Mouse (Mus musculus) gastrocnemius, postnatal 36 days (tissue): ENCODE results near the gene Ccna1. TPM values are rescaled to one million over a fixed set of nuclear protein-coding genes. Genes with fewer than 3 reads are reported as not detected.

Experiments
- DNase-seq, 2 experiments: peaks; one replicate each; pipeline ENCODE4 v3.0.0; 2022
- intact Hi-C: fragments of 180-260 bp; cut with DNase I; formaldehyde crosslinking; loops from one replicate; pipeline ENCODE4 v1.15.1; 2025
- total RNA-seq, 2 experiments: library from RNA; stranded (reverse); gene quantifications; 2 replicates each; pipeline ENCODE4 v1.2.3; 2021

The Ccna1 gene
- total RNA-seq, 2 experiments from 2014 or later = not detected

- intact Hi-C loops = loop anchor here (10.0 kb wide), 1 partner anchor 263 kb away; the partner anchor contains the start of gene Rfxap
- no peak for DNase-seq
These were observed 12.6 kb upstream of the Ccna1 start for GRCm38 (mm10) chr3:55067791-55068434.

DNA sequence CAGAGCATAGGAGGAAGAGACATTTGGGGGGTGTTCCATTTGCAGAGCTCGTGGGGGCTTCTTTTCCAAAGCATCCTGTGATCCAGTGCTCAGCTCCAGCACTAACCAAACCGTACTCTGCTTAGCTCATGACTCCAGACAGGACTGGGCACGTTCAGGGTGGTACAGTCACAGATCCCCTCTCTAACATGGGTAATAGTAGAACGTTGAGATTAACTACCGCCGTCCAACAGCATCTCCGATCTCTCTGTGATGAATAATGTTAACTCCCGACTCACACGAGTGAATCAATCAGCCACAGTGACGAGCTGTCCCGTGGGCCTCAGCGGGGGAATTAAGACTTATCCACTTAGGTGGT, 11.3 kb upstream of the Ccna1 start:
- intact Hi-C loops = loop anchor here (10.0 kb wide), 1 partner anchor 262 kb away; the partner anchor contains the start of gene Rfxap
- no peak for DNase-seq

- DNase-seq = no peak
- intact Hi-C loops = loop anchor here (10.0 kb wide), 1 partner anchor 261 kb away; the partner anchor contains the start of gene Rfxap
These were observed 10.7 kb upstream of the Ccna1 start for GRCm38 (mm10) chr3:55065738-55066665.

DNA sequence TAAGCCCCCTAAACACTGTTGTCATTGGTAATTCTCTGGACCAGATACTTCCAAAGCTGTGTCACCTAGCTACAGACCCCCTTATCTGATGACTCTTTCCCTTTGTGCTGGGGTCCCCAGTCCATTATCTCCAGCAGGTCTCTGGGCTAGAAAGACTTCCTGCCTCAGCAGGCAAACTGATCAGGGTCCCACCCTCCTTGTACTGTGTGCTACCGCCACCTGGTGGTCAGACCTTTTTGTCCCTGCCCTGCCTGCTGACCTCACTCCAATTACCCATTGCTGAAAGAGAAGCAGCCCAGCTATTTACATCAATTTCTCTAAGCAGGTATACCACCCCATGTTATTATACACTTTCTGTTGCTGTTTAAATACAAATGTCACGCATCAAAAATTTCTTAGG, 9.1 kb upstream of the Ccna1 start:
- intact Hi-C loops = loop anchor here (10.0 kb wide), 1 partner anchor 260 kb away; the partner anchor contains the start of gene Rfxap
- DNase-seq = peak; percentile 49 to 52

DNA sequence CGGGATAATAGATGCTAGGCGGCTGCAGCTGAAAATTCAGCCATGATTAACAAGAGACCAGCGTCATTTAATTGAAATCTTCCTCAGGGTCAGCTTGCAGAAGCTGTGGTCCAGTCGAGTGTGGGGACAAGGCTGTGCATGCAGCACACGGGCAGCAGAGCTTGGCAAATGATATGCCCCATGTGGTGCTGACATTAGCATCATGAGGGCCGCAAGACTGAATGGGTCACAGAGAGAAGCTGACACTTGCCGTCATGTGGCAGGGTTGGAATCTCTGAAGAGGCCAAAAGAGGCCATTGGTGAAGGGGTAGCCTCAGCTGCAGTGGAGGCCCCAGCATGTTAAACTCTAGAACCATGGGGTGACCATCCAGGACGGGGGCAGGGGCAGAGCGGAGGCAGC, 7.4 kb upstream of the Ccna1 start:
- intact Hi-C loops = loop anchor here (10.0 kb wide), 1 partner anchor 258 kb away; the partner anchor contains the start of gene Rfxap
- no peak for DNase-seq

DNA sequence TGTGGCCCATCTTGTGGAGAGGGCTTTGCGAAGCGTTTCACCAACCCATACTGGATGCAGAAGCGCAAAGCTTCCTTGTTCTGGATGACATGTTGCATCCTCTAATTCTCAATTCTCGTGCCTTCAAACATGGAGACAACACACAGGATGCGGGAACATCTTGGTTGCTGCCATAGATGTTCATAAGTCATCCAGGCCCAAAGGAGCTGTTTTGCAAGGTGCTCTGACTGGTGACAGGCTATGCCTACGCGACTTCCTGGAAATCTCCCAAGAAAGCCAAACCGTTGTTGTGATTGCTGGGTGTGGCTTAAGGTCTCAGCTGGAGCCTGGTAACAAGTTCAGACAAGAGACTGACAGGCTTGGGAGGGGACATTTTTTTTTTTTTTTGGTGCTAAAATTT, 1.1 kb upstream of the Ccna1 start:
- intact Hi-C loops = no loop called here
- DNase-seq = no peak

- intact Hi-C loops = no loop called here
- DNase-seq = no peak
These were observed 433 bp upstream of the Ccna1 start for GRCm38 (mm10) chr3:55055747-55056120.

DNA sequence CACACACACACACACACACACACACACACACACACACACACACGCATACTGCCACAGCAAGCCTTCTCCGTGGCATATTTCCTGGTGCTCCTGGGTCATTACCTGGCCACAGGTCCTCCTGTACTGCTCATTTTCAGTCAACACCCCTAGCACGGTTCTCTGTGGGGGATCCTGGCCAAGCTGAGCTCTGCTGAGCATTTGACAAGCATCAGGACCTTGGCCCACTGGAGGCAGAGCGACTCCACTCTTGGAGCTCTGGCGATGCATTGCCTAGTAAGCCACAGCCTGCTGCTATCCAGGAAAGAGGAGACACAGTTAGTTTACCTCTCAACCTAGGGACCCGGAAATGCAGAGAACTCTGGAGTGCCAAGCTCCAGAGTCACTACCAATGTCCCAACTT, 1.1 kb downstream of the Ccna1 start:
- no peak for DNase-seq
- intact Hi-C loops = no loop called here

DNA sequence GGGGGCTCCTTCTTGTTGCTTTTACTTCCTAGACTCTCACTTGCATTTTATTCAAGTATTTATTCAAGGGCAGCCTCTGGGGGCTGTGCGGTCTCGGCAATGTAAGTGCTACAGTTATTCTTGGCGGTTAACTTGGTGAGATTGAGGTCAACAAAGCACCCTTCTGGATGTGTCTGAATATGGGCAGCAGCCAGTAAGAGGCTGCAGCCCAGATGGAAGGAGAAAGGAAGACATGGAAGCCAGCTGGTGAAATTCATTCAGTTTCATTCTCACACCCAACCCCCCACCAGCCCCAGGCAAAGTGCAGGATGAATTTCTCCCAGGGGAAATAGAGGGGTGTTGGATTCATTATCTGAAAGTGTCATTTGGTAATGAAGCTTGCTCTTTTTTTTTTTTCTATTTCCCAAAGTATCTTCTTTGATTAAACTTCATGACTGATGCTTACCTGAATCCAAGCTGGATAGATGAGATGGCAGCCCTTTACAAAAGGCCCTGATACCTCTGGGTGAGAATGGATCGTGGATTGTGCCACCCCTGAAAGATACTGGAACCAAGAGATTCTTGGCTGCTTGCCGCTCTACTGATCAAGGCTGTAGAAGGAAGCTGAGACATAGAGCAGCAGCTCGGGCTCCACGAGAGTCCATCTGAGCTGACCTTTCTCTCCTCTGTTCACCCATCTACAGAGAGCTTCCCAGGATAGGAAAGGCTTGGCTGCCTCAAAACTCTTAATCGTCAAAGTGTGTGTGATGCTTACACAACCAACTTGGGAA, 10.5 kb downstream of the Ccna1 start:
- DNase-seq = no peak
- intact Hi-C loops = no loop called here

DNA sequence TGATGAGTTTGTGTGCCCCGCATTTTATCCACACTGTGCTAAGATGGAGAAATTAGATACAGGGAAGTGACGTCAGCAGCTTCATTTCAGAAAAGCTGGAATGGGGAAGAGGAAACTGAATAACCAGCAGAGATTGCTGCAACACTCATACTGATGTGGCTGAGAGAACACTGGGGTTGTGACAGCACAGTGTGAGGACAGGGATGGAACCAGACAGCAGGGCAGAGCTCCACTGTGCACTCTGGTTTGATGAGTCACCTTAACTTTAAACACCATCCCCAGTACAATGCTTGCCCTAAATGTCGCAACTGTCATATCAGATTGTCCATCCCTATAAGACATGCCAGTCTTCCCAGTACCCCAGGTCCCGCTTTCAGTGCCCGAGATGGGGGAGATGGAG, 17.7 kb downstream of the Ccna1 start:
- DNase-seq = no peak
- intact Hi-C loops = no loop called here

DNA sequence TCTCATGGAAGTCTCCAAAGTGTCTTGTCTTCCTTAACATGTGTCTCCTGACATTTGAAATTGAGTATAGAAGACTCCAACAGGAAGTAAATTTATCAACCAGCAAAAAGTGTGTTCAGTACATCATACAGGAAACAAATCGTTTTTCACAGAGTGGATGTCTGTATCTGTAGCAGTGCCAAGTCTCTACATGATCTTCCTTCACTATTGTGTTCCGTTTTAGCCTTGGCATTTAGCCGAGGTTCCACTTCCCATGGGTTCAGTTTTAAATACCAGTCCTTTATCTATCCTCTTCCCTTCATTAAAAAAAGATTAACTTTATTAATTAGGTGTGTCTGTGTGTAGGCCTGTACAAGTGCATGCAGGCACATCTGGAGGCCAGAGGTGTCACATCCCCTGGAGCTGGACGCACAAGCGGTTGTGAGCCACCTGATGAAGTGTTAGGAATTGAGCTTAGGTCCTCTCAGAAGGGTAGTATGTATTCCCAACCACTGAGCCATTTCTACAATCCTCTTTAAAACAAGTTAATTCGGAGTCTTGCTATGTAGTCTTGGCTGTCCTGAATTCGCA, 27.9 kb downstream of the Ccna1 start:
- intact Hi-C loops = no loop called here

GRCm38 (mm10) chr3:55025502-55025901, 29.8 kb downstream of the Ccna1 start:
- intact Hi-C loops = no loop called here
- DNase-seq = no peak

More for the DNA sequence above, 27.9 kb downstream of the Ccna1 start:
- no peak for DNase-seq

DNA sequence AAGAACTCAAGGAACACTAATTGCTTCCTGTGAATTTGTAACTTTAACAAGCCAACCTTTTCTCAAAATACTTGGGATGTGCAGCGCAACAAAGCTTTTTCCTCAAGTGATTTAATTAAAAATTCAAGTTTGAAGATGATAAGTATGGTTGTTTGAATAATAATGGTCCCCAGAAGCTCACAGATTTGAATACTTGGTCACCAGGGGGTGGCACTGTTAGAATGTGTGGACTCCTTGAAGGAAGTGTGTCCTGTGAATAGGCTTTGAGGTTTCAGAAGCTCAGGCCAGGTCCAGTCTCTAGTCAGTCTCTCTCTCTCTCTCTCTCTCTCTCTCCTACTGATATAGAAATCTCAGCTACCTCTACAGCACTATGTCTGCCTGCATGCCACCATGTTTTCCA, 32.0 kb downstream of the Ccna1 start:
- no peak for DNase-seq
- intact Hi-C loops = no loop called here

DNA sequence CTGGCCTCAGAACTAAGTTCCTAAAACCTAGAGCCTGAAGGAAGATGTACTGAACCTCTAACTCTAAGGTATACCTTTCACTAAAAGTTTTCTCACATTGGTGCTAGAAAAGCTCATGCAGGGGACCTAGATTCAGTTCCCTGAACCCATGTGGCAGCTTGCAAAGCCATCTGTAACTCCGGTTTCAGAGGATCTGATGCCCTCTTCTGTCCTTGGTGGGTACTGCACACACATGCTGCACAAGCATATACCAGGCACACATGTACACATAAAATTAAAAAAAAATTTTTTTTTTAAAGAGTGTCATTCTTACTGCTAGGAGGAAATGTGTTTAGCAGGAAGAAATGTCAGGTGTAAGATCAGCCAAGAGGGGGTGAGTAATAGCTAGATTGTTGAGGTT, 33.1 kb downstream of the Ccna1 start:
- intact Hi-C loops = no loop called here
- DNase-seq = no peak

- intact Hi-C loops = no loop called here
- DNase-seq = no peak
These were observed 42.8 kb downstream of the Ccna1 start for GRCm38 (mm10) chr3:55012536-55012935.

GRCm38 (mm10) chr3:55011681-55012080, 43.6 kb downstream of the Ccna1 start:
- no peak for DNase-seq
- intact Hi-C loops = no loop called here

DNA sequence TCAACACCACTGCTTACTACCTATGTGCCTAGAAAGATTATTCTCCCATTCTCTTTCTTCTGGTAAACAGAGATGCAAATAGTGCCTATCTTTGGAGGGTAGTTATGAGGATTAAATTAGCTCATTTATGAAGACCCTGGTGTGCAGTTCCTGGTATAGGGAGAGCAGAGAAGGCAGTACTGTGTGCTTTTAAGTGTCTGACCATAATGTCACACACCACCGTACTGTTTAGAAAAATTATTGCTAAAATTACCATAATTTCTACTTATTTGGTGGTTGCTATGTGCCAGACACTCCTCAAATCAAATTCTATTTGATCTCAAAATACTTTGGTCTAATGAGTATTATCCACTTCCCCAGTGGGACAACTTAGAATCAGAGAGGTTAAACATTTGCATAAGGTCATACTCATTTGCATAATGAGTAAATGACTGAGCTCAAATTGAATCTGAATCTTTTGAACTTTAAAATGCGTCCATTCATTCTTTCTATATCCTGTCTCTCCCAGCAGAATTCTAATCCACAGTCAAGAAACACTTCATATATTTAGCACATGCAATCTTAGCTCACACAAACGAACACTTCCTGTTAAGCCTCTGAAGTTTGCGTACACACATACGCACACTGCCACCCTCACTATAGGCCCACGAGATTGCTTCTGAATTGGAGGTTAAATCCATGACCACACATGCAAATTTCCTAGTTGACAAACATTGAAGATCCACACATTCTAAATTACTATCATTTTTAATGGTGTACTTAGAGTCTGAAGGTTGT, 46.1 kb downstream of the Ccna1 start:
- DNase-seq = no peak
- intact Hi-C loops = no loop called here

DNA sequence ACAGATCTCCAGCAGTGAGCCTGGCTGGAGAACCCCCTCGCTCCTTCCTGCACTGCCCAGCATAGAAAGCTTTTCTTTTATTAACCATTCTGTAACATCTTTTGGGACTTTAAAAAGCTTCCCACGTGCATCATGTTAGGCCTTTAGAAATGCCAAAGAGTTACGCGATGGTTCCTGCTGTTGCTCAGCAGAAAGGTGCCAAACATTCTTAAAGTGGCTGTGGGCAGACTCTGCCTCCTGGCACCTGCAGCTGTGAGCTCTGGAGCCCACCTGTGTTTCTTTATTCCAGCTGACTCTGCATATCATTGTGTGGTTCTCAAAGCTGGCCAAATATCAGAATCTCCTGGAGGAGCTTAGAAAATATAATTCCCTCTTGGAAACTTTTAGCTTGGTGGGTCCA, 51.3 kb downstream of the Ccna1 start:
- DNase-seq = no peak
- intact Hi-C loops = no loop called here

DNA sequence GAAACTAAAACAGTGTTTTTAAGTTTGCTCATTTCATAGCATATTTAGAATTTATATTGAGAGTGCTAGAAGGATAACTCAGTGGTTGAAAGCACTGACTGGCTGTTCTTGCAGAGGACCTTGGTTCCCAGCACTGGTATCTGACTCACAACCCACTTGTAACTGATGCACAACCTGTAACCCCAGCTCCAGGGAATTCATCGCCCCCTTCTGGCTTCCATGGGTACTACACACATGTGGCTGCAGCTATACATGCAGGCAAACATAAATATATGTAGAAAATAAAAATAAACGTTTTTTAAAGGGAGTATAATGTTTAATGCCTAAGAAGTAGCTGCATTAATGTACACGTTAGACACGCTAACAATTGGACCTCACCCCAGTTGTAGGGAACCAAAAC, 53.6 kb downstream of the Ccna1 start:
- no peak for DNase-seq

More for the DNA sequence above, 53.6 kb downstream of the Ccna1 start:
- intact Hi-C loops = no loop called here
